Mouse (Mus musculus) kidney, adult 18-20 months (tissue): ENCODE measurements around the gene Rhox4f.
"Not testable (repeated sequence)": the region's sequence is repeated elsewhere in the genome, so short reads cannot be mapped to it uniquely, and the experiment has no call there.

Source experiments
- DNase-seq: peaks from one replicate; pipeline ENCODE4 v3.0.0; 2021

The Rhox4f gene

DNA sequence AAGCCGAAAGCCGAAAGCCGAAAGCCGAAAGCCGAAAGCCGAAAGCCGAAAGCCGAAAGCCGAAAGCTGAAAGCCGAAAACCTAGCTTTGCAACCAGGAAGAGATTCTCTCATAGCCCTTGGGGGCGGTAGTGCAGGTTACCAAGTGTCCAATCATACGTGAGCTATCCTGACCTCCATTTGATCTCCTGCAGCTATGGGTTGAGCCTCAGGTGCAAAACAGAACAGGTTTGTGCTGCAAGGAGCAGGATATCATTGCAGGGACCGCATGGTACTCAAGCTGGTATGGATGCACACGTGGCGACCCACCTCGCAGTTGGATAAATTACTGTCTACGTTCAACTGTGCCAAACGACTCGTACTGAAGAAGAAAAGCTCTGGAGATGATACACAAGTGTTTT lies at the start of gene Rhox4f:
TSS of gene Rhox4f (minus strand) at position 101 of the 400 bp plus-strand sequence.
- DNase-seq: not testable (repeated sequence)

DNA sequence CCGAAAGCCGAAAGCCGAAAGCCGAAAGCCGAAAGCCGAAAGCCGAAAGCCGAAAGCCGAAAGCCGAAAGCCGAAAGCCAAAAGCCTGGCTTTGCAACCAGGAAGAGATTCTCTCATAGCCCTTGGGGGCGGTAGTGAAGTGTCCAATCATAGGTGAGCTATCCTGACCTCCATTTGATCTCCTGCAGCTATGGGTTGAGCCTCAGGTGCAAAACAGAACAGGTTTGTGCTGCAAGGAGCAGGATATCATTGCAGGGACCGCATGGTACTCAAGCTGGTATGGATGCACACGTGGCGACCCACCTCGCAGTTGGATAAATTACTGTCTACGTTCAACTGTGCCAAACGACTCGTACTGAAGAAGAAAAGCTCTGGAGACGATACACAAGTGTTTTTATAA lies 43.7 kb upstream of the Rhox4f start, which contains the start of gene Rhox4g:
TSS of gene Rhox4g (minus strand) at position 101 of the 400 bp plus-strand sequence.
- DNase-seq: not testable (repeated sequence)

DNA sequence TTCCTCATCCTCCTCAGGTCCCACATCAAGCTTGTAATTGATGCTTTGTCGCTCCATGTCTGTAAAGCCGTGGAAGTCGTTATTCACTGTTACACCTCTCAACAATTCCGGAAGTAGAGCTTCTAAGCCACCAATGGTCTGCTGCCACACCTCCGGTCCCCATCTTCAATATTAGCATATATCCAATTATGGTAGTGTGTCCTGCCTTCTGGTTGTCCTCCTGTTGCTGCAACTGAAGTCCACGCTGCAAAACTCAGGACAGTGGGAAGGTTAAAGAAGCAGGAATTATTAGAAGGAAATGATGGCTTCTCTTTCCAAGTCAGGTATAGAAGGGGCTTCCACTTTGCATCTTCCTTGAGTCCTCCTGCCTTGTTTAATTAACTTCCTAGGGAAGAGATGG lies 35.9 kb upstream of the Rhox4f start, which contains the start of gene Rhox2g:
TSS of gene Rhox2g (minus strand) at position 101 of the 400 bp plus-strand sequence.
- not testable (repeated sequence) for DNase-seq

DNA sequence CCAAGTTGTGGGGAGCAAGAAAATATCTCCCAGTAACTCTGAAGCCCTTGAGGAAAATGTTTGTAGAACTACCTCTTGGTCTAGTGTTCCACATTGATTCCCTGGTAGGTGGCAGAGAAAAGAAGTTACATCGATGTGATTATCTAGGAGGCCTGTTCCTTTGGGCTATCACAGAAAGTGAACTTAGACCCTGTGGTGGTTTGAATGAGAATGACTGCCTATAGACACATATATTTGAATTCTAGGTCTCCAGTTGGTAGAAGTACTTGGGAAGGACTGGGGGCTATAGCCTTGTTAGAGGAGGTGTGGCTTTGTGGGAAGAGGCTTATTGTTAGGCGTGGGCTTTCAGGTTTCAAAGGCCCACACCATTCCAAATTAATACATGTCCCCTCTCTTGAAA lies 21.0 kb upstream of the Rhox4f start, which contains the start of gene Rhox3g:
TSS of gene Rhox3g (minus strand) at position 101 of the 400 bp plus-strand sequence.
- not testable (repeated sequence) for DNase-seq

DNA sequence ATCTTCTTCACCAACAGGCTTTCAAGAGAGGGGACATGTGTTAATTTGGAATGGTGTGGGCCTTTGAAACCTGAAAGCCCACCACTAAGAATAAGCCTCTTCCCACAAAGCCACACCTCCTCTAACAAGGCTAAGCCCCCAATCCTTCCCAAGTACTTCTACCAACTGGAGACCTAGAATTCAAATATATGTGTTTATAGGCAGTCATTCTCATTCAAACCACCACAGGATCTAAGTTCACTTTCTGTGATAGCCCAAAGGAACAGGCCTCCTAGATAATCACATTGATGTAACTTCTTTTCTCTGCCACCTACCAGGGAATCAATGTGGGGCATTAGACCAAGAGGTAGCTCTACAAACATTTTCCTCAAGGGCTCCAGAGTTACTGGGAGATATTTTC lies 26.8 kb downstream of the Rhox4f start, which contains the start of gene Rhox3f:
TSS of gene Rhox3f (plus strand) at position 301 of the 400 bp plus-strand sequence.
- DNase-seq: not testable (repeated sequence)

DNA sequence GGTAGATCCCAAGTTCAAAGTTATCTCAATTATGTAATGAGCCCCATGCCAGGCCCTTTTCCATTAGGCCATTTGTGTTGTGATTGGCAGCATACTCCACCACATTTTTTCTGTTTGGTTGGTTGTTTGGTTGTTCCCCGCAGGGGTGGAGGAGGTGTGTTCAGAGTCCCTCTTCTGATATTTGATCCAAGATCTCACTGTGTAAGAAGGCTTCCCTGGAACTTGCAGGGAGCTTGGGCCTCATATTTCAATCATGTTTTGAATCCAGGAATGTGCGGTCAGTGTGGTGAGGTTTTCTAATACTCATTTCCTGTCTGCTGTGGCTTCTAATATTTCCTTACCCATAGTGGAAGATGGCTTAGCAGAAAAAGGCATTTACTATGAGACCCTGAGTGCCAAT lies 34.9 kb downstream of the Rhox4f start:
- DNase-seq: not testable (repeated sequence)

DNA sequence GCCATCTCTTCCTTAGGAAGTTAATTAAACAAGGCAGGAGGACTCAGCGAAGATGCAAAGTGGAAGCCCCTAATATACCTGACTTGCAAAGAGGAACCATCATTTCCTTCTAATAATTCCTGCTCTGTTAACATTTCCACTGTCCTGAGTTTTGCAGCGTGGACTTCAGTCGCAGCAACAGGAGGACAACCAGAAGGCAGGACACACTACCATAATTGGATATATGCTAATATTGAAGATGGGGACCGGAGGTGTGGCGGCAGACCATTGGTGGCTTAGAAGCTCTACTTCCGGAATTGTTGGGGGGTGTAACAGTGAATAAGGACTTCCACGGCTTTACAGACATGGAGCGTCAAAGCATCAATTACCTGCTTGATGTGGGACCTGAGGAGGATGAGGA lies 36.4 kb downstream of the Rhox4f start, which contains the start of gene Rhox2f:
TSS of gene Rhox2f (plus strand) at position 301 of the 400 bp plus-strand sequence.
- DNase-seq: not testable (repeated sequence)

DNA sequence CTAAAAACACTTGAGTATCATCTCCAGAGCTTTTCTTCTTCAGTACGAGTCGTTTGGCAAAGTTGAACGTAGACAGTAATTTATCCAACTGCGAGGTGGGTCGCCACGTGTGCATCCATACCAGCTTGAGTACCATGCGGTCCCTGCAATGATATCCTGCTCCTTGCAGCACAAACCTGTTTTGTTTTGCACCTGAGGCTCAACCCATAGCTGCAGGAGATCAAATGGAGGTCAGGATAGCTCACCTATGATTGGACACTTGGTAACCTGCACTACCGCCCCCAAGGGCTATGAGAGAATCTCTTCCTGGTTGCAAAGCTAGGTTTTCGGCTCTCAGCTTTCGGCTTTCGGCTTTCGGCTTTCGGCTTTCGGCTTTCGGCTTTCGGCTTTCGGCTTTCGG lies 50.4 kb downstream of the Rhox4f start, which contains the start of gene Rhox4e:
TSS of gene Rhox4e (plus strand) at position 301 of the 400 bp plus-strand sequence.
- not testable (repeated sequence) for DNase-seq
